Mouse (Mus musculus) MEL (cell line): ENCODE results near the gene Tbl1x.

Experiments used
- CTCF ChIP-seq, 3 experiments: IDR thresholded peaks in 2 of 3; conservative IDR thresholded peaks in 1 of 3; 2 replicates each; pipeline ENCODE4 v1.5.1; 2011 to 2012; ENCODE audit warnings: low read length in 3 of 3, low read depth in 2 of 3, mild to moderate bottlenecking in 2 of 3, improper control_type of control experiment in 1 of 3, inconsistent platforms in 1 of 3, mixed read lengths in 1 of 3, moderate library complexity in 1 of 3; ENCODE audit not compliant: control insufficient read depth in 1 of 3, insufficient read depth in 1 of 3, poor library complexity in 1 of 3, severe bottlenecking in 1 of 3
- GATA1 ChIP-seq: IDR thresholded peaks from 2 replicates; pipeline ENCODE4 v1.6.1; 2011; ENCODE audit warnings: low read depth, low read length, improper control_type of control experiment
- JUND ChIP-seq: IDR thresholded peaks from 2 replicates; pipeline ENCODE4 v1.6.1; 2011; ENCODE audit warnings: low read depth, mild to moderate bottlenecking, improper control_type of control experiment, low read length
- MAX ChIP-seq: IDR thresholded peaks from 2 replicates; pipeline ENCODE4 v1.6.1; 2011; ENCODE audit warnings: low read length, improper control_type of control experiment
- MEF2A ChIP-seq: IDR thresholded peaks from 2 replicates; pipeline ENCODE4 v1.6.1; 2014; ENCODE audit warnings: low read depth, mild to moderate bottlenecking, inconsistent platforms, low read length, improper control_type of control experiment; ENCODE audit not compliant: poor library complexity, insufficient replicate concordance, severe bottlenecking; ENCODE audit errors: extremely low read depth
- RCOR1 ChIP-seq: IDR thresholded peaks from 2 replicates; pipeline ENCODE4 v1.6.1; 2012; ENCODE audit warnings: low read depth, mild to moderate bottlenecking, inconsistent platforms, low read length, improper control_type of control experiment
- TAL1 ChIP-seq: IDR thresholded peaks from 2 replicates; pipeline ENCODE4 v1.6.1; 2012; ENCODE audit warnings: mild to moderate bottlenecking, inconsistent platforms, low read length, moderate library complexity, mixed read lengths
- USF2 ChIP-seq, 2 experiments: IDR thresholded peaks; 2 replicates each; pipeline ENCODE4 v1.6.1; 2011 to 2012; ENCODE audit warnings: improper control_type of control experiment in 2 of 2, low read length in 2 of 2, borderline replicate concordance in 1 of 2, inconsistent platforms in 1 of 2, low read depth in 1 of 2, mild to moderate bottlenecking in 1 of 2; ENCODE audit not compliant: insufficient read depth in 1 of 2
- ZC3H11A ChIP-seq: IDR thresholded peaks from 2 replicates; pipeline ENCODE4 v1.6.1; 2012; ENCODE audit warnings: low read depth, mild to moderate bottlenecking, inconsistent platforms, low read length, improper control_type of control experiment
- ZNF384 ChIP-seq: IDR thresholded peaks from 2 replicates; pipeline ENCODE4 v1.6.1; 2012; ENCODE audit warnings: low read depth, mild to moderate bottlenecking, inconsistent platforms, low read length, improper control_type of control experiment

DNA sequence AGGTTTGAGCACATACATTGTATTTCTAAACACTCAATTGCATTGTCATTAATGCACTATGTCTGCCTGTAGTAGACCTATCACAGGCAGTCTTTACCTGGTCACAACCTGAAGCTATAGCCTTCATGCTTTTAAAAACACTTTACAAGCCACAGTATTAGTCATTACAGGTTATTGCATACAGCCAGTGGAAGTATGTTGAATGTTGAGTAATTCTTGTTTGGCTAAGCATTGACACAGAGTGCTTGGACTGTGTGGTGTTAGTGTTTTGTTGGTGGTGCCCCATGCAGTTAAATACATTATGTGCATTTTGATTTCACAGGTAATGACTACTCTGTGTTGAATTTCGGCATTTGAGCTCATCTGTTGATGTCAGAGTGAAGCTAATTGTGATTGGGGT, 45.2 kb downstream of the Tbl1x start:
- no peak for TF ChIP-seq TAL1
- TF ChIP-seq CTCF (IDR thresholded peaks at IDR 0.05 in 2 of 3, conservative IDR thresholded peaks at IDR 0.05 in 1 of 3; ENCODE audit: control insufficient read depth in 1 of 3, insufficient read depth in 1 of 3, low read depth in 2 of 3, low read length in 3 of 3, poor library complexity in 1 of 3, severe bottlenecking in 1 of 3): no peak
- TF ChIP-seq MAX: no peak
- no peak for TF ChIP-seq JUND
- TF ChIP-seq GATA1: no peak
- TF ChIP-seq ZC3H11A: no peak
- TF ChIP-seq MEF2A: no peak
- no peak for TF ChIP-seq RCOR1
- no peak for TF ChIP-seq USF2 (IDR thresholded peaks at IDR 0.05; ENCODE audit: borderline replicate concordance in 1 of 2, insufficient read depth in 1 of 2, low read depth in 1 of 2, low read length in 2 of 2)
- no peak for TF ChIP-seq ZNF384
